Mouse (Mus musculus): Measurements from ENCODE around the gene Lpcat3.
A peak's percentile ranks its signal among the peaks of the same experiment; 100 is the strongest.

Gene Lpcat3

DNA sequence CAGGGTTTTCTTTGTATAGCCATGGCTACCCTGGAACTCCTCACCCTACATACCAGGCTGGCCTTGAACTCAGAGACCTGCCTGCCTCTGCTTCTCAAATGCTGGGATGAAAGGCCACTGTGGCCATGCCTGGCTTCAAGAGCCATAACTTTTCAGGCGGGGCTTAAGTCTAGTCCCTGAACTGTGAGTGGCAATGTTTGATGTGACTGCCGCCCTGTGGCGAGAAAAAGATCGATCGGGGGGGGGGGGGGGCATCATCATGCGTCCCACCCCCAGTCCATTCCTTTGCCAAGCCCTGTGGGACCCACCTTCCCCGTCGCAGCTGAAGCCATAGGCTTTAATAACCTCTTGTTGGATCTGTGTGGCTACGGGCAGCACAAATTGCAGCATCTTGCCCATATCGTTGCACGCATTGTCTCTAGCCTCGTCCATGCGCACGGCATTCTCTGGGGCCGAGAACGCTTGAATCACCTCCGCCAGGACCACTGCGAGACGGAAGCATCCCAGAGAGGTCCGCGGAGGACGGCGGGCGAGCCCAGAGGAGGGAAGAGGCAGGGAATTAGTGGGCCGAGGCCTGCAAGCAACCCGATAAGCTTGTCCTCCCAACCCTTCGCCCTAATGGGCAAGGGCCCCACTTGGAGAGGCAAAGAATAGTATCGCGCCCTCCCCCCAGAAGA is 77.5 kb downstream of the Lpcat3 start:
- peak; percentile 46 to 72 for DNase-seq

DNA sequence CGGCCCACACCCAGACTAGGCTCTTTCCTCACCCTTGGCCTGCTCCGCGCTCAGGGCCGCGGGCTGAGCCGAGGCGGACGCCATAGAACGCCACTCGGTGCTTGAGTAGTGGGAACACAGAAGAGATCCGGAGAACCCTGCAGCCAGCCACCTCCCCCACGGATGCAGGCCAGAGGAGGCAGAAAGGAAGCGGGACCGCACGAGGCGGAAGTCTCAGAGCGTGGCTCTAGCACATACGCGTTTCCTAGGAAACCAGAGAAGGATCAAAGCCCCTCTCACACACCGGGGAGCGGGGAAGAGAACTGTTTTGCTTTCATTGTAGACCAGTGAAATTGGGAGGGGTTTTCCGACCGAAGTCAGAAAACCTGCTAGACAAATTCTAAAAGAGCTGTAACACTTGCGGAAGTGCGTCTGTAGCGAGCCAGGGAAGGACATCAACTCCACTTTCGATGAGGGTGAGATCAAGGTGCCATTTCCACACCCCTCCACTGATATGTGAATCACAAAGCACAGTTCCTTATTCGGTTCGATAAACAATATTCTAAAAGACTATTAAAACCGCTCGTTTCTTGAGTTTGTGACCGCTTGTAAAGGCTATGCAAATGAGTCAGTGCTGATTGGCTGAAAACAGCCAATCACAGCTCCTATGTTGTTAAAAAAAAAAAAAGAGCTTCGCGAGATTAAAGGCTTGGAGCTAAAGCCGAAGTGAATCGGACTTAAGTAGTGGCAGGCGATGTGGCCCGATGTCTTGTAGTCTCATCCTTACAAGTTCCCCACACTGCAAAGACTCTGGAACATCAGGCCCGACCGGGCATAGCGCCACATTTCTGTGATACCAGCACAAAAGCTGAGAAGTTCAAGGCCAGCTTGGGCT is 78.3 kb downstream of the Lpcat3 start, which contains the start of gene Grcc10:
TSS of gene Grcc10 (minus strand) at position 487 of the 874 bp plus-strand sequence.
- DNase-seq: peak; percentile 85 to 94

DNA sequence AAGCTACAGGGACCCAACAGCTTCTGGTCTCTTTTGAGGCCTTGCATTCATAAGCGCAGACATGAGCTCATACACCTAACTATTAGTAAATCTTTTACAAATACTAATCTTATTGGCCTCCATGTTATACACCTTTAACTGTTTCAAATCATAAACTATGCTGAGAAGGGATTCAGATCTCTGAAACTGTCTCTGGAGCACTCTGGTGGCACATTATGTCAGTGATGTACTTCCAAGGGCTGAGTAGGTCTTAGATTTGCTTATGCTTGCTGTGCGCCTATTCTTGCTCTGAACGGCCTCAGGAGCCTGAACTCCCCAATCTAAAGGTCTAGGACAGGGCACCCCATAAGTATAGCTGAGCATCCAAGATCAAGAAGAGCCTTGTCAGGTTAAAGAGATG is 79.0 kb downstream of the Lpcat3 start:
- DNase-seq: no peak

DNA sequence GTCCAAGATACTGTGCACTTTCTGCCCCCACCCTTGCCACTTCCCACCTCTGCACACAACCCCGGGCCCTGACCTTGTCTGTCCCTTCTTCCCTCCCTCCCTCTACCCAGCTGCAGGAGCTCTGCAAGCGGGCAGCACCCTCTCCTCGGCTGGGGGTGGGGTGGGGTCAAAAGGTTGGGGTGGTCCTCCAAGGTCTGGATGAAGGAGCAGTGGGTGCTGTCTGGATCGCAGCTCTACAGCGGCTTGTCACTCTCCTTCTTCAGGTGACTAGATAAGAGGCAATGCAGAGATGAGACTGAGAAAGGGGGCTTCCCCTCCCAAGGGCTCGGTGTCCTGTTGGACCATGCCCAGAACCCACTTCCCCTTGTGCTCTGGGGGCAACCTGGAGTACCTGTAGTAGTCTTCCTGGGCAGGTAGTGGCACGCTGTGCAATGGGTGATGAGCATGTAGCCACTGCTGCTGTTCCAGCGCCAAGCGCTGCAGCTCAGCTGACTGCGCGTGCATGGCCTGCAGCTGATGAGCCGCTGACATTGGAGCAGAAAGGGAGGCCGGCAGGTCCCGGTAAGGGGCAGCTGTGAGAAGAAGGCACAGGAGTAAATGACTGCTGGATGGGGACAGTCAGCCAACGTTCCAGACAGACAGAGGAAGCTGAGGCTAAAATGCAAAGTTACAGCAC is 80.2 kb downstream of the Lpcat3 start:
- no peak for DNase-seq

DNA sequence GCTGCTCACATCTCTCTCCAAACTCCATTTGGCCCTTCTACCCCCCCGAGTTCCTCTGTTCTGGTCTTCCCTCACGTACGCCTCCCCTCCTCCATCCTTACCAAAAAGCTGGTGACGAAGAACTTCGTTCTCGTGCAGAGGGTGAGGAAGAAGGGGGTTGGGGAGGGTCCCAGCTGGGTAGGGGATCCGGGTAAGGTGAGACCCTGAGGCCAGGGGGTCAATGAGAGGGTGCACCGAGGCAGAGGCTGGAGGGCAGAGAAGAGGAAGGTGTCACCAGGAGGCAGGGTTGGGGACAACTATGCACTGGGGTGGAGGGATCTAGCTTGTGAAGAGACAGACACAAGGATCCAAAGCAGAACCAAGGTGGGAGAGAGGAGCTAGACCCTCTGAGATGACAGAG is 80.8 kb downstream of the Lpcat3 start:
- DNase-seq: no peak

DNA sequence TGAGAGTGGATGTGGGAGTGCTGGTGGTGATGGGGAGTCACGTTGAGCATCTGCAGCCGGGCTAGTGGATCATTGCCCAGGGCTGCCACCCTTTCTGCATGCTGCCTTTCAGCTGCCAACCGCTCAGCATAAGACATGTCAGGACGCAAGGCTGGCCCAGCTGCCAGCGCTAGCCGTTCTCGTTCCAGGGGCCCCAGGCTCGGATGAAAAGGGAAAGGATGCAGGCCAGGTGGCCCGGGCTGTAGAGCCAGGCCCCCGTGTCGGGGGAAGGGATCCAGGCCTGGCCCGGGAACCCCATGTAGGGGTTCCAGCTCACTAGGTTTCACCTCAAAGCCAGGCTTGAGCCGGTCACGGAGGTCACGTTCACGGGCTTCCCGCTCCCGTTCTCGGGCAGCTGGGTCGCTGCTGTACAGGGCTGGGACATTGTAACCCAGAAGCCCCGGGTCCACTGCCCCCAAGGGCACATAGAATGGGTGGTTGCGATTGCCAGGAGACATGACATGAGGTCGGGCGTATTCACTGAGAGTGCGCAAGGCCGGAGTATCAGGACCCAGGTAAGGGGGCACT is 82.0 kb downstream of the Lpcat3 start:
- peak in 1 of 2 experiments; percentile 77 for DNase-seq

DNA sequence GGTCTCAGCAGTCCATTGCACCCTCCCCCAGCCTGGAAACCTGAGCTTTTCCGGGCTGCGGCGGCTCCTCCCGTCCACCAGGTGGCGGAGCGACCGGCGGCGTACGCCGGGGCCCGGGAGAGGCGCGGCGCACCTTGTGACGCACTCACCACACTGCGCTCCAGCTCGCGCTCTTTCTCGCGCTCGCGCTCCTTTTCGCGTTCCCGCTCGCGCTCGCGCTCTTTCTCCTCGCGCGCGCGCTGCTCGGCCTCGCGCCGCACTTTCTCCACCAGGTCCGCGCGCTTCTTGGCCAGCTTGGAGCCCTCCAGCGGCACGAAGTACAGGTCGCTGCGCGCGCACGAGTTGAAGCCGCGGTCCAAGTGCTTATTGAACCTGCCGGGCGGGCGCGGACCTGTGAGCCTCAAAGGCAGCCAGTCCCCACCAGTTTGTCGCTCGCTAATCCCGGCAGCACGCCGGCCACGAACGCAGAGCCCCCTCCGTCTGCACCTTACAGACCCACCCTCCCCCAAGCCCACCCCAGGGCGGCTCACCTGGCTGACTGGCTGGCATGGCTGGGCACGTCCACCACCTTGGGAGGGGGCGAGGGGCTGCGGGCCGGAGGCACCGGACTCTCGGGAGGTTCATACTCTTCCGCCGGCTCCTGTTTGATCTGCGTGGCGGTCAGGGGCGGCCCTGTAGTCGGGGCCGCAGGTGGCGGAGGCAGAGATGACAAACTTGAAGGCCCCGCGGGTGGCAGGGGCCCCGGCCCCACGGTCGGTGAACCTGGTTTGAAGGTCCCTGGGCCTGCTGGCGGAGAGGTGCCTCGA is 82.9 kb downstream of the Lpcat3 start:
- peak; percentile 93 to 97 for DNase-seq

DNA sequence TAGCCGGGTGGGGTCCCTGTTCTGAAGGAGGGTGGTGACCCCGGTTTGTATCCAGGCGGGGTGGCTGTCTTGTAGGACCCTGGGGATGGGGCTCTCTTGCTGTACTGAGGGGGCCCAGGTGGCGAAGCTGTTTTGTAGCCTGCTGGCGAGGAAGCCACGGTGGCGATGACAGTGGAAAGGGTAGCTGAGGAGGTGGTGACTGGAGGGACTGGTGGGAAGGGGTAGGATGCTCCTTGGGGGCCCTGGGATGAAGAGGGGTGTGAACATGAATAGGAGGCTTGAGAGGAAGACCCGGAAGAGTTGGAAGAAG is 83.4 kb downstream of the Lpcat3 start:
- DNase-seq: no peak

DNA sequence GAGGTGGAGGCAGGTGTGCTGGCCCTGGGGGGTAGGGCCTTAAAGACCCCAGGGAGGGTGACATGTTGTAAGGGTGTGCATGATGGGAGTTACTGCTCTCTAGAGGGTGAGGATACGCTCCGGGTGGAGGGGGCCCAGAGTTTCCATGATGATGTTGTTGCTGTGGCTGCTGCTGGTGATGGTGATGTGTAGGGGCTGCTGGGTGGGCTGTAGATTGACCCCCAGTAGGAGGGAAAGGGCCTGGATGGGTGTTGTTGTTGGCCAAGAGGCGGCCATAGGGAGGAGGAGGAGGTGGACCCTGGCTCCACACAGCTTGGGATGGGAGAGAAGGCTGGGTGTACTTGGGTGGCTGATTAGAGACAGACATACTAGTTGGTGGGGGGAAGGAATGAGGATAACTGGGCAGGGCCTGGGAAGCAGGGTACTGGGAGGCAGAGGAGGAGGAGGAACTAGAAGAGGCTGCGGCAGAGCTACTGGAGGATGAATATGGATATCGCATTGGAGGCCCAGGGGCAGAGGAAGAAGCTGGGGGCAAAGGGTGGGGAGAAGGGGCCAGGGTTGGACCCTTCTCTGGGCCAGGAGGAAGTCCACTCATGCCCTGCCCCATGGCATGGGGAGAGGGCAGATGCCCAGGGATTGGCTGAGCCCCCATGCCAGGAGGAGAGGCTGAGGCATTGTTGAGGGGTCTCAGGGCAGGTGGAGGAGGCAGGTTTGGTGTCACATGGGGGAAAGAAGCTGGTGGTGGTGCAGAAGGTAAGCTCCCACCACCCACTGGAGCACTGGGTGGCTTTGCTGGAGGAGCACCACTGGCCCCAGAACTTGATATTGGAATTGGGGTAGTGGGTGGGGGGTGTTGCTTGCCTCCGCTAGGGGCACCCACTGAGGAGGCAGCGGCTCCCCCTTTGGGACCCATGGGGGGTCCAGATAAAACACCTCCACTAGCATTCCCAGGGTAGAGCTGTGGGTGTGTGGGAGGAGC is 84.1 kb downstream of the Lpcat3 start:
- DNase-seq: peak in 1 of 2 experiments; percentile 39

DNA sequence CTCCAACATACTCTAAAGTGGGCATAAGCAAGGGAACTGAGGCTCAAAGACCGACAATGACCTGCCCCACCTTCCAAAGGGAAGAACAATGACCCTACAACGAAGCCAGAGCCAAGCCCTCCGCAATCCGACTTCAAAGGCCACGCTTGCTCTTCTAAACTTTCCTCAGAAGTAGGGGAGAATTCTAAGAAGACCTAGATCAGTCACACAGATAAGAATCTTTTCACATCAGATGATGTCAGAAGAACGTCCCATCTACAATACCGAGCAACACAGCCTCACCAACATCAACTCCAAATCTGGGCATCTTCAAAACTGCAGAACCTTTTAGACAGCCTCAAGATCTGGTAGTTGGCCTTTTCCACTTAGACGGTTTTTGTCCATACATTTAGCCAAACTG is 87.6 kb downstream of the Lpcat3 start:
- DNase-seq: no peak

DNA sequence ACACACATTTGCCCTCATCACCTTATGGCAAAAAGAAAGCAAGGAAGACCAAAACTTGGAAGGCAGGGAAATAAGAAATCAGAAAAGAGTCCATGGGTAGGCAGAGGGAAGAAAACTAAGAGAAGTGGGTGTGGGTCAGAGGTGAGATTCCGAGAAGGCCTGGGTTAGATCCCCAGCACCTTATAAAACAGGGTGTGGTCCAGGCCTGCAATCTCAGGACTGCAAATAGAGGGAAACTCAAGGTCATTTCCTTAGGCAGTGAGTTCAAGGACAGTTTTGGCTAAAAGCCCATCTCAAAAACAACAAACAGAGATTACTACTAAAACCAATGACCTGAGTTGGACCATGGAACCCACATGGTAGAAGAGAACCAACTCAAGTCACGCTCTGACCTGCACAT is 91.0 kb downstream of the Lpcat3 start:
- DNase-seq: no peak
